Mouse (Mus musculus): Measurements from ENCODE around the gene Xirp1. TPM values are rescaled to one million over a fixed set of nuclear protein-coding genes. Genes with fewer than 3 reads are reported as not detected.

Xirp1 gene
- polyA plus RNA-seq, 1 experiment, result 0.04 TPM

- Histone ChIP-seq H3K4me1 (ENCODE audit: control insufficient read depth, insufficient read depth, low read length) (no peaks in the 10 kb centered on the region), H3K4me3 (ENCODE audit: insufficient read depth, low read length) (no peak overlapping the region), H3K27ac (ENCODE audit: insufficient read depth, low read length) (peak overlapping the region; percentile 42; the same call in 1 of the 2 replicates)
- no peak for TF ChIP-seq CTCF (IDR thresholded peaks at IDR 0.05; ENCODE audit: extremely low read depth, insufficient read depth, low read length)
- no peak for TF ChIP-seq POLR2A (IDR thresholded peaks at IDR 0.05; ENCODE audit: extremely low read depth, insufficient read depth, low read length)
These were observed 31.3 kb upstream of the Xirp1 start for GRCm38 (mm10) chr9:120054545-120055277.

- TF ChIP-seq POLR2A (IDR thresholded peaks at IDR 0.05; ENCODE audit: extremely low read depth, insufficient read depth, low read length) (no peak), CTCF (IDR thresholded peaks at IDR 0.05; ENCODE audit: extremely low read depth, insufficient read depth, low read length) (no peak)
- no peak overlapping the region for H3K27ac ChIP-seq (ENCODE audit: insufficient read depth, low read length)
- no peak overlapping the region for H3K4me3 ChIP-seq (ENCODE audit: insufficient read depth, low read length)
- peaks cover under 1% of the 10 kb centered on the region; the same call in 1 of the 2 replicates for H3K4me1 ChIP-seq (ENCODE audit: control insufficient read depth, insufficient read depth, low read length)
These were observed 26.0 kb upstream of the Xirp1 start for GRCm38 (mm10) chr9:120049407-120049806.

- H3K4me3 ChIP-seq (ENCODE audit: insufficient read depth, low read length), result no peak overlapping the region
- H3K27ac ChIP-seq (ENCODE audit: insufficient read depth, low read length), result no peak overlapping the region
- H3K4me1 ChIP-seq (ENCODE audit: control insufficient read depth, insufficient read depth, low read length), result peaks cover 2% of the 10 kb centered on the region; the same call in 1 of the 2 replicates
- no peak for TF ChIP-seq POLR2A (IDR thresholded peaks at IDR 0.05; ENCODE audit: extremely low read depth, insufficient read depth, low read length)
These were observed 25.1 kb upstream of the Xirp1 start for GRCm38 (mm10) chr9:120048495-120048894.

DNA sequence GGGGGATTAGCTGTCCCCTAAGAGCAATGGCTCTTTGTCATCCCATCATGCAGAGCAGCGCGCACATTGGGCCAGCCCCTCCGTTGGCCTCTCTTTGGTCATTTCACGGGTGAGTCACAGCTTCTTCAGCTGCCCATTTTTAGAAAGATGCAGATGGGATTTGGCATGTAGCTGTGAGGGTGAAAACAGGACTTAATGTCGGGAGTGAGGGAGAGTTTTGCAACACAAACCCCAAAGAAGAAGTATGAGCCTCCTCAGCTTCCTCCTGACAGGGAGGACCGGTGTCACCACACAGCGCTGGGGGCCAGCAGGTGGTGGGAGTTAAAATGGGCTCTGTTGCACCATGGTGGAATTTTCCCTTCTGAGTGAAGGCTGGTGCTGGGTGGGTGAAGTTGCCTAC is 19.7 kb upstream of the Xirp1 start:
- peaks cover 2% of the 10 kb centered on the region; the same call in 1 of the 2 replicates for H3K4me1 ChIP-seq (ENCODE audit: control insufficient read depth, insufficient read depth, low read length)
- H3K27ac ChIP-seq (ENCODE audit: insufficient read depth, low read length), result peak overlapping the region; percentile 39; the same call in 1 of the 2 replicates
- TF ChIP-seq CTCF (IDR thresholded peaks at IDR 0.05; ENCODE audit: extremely low read depth, insufficient read depth, low read length), result no peak
- TF ChIP-seq POLR2A (IDR thresholded peaks at IDR 0.05; ENCODE audit: extremely low read depth, insufficient read depth, low read length), result no peak
- H3K4me3 ChIP-seq (ENCODE audit: insufficient read depth, low read length), result no peak overlapping the region

DNA sequence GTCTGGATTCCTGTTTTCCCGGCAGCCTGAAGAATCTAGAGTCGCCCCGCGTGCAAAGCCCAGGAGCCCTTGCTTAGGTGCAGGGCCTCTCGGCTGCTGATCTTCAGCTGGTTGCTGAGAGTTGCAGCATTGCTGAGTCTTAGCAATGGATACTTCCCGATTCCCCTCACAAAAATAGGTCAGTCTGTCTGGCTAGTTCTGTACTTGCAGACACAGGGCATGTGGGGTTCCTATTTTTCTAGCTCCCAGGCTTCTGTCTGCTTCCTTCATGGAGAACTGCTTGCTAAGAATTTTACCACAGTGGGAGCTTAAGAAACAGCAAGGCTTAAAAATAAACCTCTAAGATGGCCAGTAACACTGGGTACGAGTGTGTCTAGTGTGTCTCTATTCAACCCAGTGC is 14.0 kb upstream of the Xirp1 start:
- Histone ChIP-seq H3K27ac (ENCODE audit: insufficient read depth, low read length) (peak overlapping the region; percentile 72; the same call in 1 of the 2 replicates), H3K4me1 (ENCODE audit: control insufficient read depth, insufficient read depth, low read length) (peaks cover 1% of the 10 kb centered on the region; the same call in 1 of the 2 replicates), H3K4me3 (ENCODE audit: insufficient read depth, low read length) (no peak overlapping the region)
- TF ChIP-seq CTCF (IDR thresholded peaks at IDR 0.05; ENCODE audit: extremely low read depth, insufficient read depth, low read length), result no peak
- no peak for TF ChIP-seq POLR2A (IDR thresholded peaks at IDR 0.05; ENCODE audit: extremely low read depth, insufficient read depth, low read length)

GRCm38 (mm10) chr9:120034375-120034774 is 11.0 kb upstream of the Xirp1 start:
- Histone ChIP-seq H3K4me1 (ENCODE audit: control insufficient read depth, insufficient read depth, low read length) (peaks cover 1% of the 10 kb centered on the region; the same call in 1 of the 2 replicates), H3K27ac (ENCODE audit: insufficient read depth, low read length) (no peak overlapping the region), H3K4me3 (ENCODE audit: insufficient read depth, low read length) (no peak overlapping the region)
- TF ChIP-seq POLR2A (IDR thresholded peaks at IDR 0.05; ENCODE audit: extremely low read depth, insufficient read depth, low read length) (no peak), CTCF (IDR thresholded peaks at IDR 0.05; ENCODE audit: extremely low read depth, insufficient read depth, low read length) (no peak)

GRCm38 (mm10) chr9:120032710-120033109 is 9.3 kb upstream of the Xirp1 start:
- no peak overlapping the region for H3K4me3 ChIP-seq (ENCODE audit: insufficient read depth, low read length)
- H3K27ac ChIP-seq (ENCODE audit: insufficient read depth, low read length), result no peak overlapping the region

DNA sequence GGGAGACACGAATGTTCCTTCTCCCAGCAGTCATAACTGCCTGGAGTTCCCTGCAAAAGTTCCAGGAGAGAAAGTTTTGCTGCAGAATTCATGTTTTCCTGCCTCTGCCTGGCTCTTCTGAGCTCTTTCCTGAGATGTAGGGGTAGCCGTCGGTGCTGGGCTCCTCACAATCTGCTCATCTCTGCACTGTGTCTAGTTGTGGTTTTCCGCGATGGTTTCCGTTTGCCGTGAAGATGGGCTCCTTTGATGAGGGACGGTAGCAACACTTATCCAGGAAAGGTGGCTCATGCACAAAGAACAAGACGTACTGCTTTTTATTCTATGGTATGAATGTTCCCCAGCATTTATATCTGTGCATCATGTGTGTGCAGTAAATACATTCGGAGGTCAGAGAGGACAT is 7.0 kb upstream of the Xirp1 start:
- Histone ChIP-seq H3K4me3 (ENCODE audit: insufficient read depth, low read length) (no peak overlapping the region), H3K4me1 (ENCODE audit: control insufficient read depth, insufficient read depth, low read length) (no peaks in the 10 kb centered on the region; the same call in 1 of the 2 replicates), H3K27ac (ENCODE audit: insufficient read depth, low read length) (no peak overlapping the region)
- TF ChIP-seq CTCF (IDR thresholded peaks at IDR 0.05; ENCODE audit: extremely low read depth, insufficient read depth, low read length) (no peak), POLR2A (IDR thresholded peaks at IDR 0.05; ENCODE audit: extremely low read depth, insufficient read depth, low read length) (no peak)

More at GRCm38 (mm10) chr9:120032710-120033109, 9.3 kb upstream of the Xirp1 start:
- H3K4me1 ChIP-seq (ENCODE audit: control insufficient read depth, insufficient read depth, low read length), result peaks cover 1% of the 10 kb centered on the region; the same call in 1 of the 2 replicates
- no peak for TF ChIP-seq POLR2A (IDR thresholded peaks at IDR 0.05; ENCODE audit: extremely low read depth, insufficient read depth, low read length)
- TF ChIP-seq CTCF (IDR thresholded peaks at IDR 0.05; ENCODE audit: extremely low read depth, insufficient read depth, low read length), result no peak

DNA sequence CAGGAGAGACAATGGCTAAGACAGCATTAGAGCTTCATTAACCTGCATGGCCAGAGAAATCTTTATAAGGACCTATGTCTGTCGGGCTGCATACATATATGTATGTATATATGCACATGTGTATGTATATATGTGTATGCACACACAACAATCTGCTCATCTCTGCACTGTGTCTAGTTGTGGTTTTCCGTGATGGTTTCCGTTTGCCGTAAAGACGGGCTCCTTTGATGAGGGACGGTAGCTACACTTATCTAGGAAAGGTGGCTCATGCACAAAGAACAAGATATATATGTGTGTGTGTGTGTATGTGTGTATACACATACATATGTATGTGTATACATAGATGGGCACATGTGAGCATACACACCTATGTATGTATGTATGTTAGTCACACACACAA is 6.5 kb upstream of the Xirp1 start:
- H3K4me1 ChIP-seq (ENCODE audit: control insufficient read depth, insufficient read depth, low read length), result no peaks in the 10 kb centered on the region; the same call in 1 of the 2 replicates
- H3K27ac ChIP-seq (ENCODE audit: insufficient read depth, low read length), result no peak overlapping the region
- H3K4me3 ChIP-seq (ENCODE audit: insufficient read depth, low read length), result no peak overlapping the region
- TF ChIP-seq CTCF (IDR thresholded peaks at IDR 0.05; ENCODE audit: extremely low read depth, insufficient read depth, low read length) (no peak), POLR2A (IDR thresholded peaks at IDR 0.05; ENCODE audit: extremely low read depth, insufficient read depth, low read length) (no peak)
